Mouse (Mus musculus): Measurements from ENCODE around the gene Ucp2. TPM values are rescaled to one million over a fixed set of nuclear protein-coding genes. Genes with fewer than 3 reads are reported as not detected.

The Ucp2 gene
- polyA plus RNA-seq, 1 experiment from 2014 or later = 154 TPM

- H3K27me3 ChIP-seq = no peaks in the 10 kb centered on the region
- WGBS = 80% methylated on average over 2 of the region's 2 CpGs
- H3K4me2 ChIP-seq = no peak overlapping the region
- no peaks in the 10 kb centered on the region for H3K36me3 ChIP-seq
- no peak overlapping the region for H3K9ac ChIP-seq (replicated peaks)
- ATAC-seq (ENCODE audit: insufficient number of reproducible peaks, insufficient read depth, low FRiP score, low TSS enrichment, low read depth) = no peak
- H3K4me3 ChIP-seq (replicated peaks) = no peak overlapping the region
- peaks cover 11% of the 10 kb centered on the region for H3K4me1 ChIP-seq (replicated peaks)
- no peaks in the 10 kb centered on the region for H3K9me3 ChIP-seq
- H3K27ac ChIP-seq = no peak overlapping the region
Measured at GRCm38 (mm10) chr7:100533503-100533902, 40.4 kb downstream of the Ucp2 start.

- H3K9me3 ChIP-seq = no peaks in the 10 kb centered on the region
- ATAC-seq (ENCODE audit: insufficient number of reproducible peaks, insufficient read depth, low FRiP score, low TSS enrichment, low read depth) = no peak
- H3K36me3 ChIP-seq = peaks cover 5% of the 10 kb centered on the region
- 94% methylated on average over 3 of the region's 3 CpGs for WGBS
- H3K9ac ChIP-seq (replicated peaks) = no peak overlapping the region
- H3K27ac ChIP-seq = no peak overlapping the region
- no peak overlapping the region for H3K4me2 ChIP-seq
- no peak overlapping the region for H3K4me3 ChIP-seq (replicated peaks)
- H3K4me1 ChIP-seq (replicated peaks) = peaks cover 11% of the 10 kb centered on the region
- no peaks in the 10 kb centered on the region for H3K27me3 ChIP-seq
Measured at GRCm38 (mm10) chr7:100534216-100534615, 41.1 kb downstream of the Ucp2 start.

- H3K36me3 ChIP-seq = peaks cover 18% of the 10 kb centered on the region
- ATAC-seq (ENCODE audit: insufficient number of reproducible peaks, insufficient read depth, low FRiP score, low TSS enrichment, low read depth) = no peak
- H3K27ac ChIP-seq = no peak overlapping the region
- H3K4me3 ChIP-seq (replicated peaks) = no peak overlapping the region
- WGBS = 86% methylated on average over 2 of the region's 2 CpGs
- H3K9ac ChIP-seq (replicated peaks) = no peak overlapping the region
- no peak overlapping the region for H3K4me2 ChIP-seq
- no peaks in the 10 kb centered on the region for H3K27me3 ChIP-seq
- H3K4me1 ChIP-seq (replicated peaks) = peaks cover 11% of the 10 kb centered on the region
- no peaks in the 10 kb centered on the region for H3K9me3 ChIP-seq
Measured at GRCm38 (mm10) chr7:100535831-100536230, 42.7 kb downstream of the Ucp2 start.

- peaks cover 11% of the 10 kb centered on the region for H3K4me1 ChIP-seq (replicated peaks)
- ATAC-seq (ENCODE audit: insufficient number of reproducible peaks, insufficient read depth, low FRiP score, low TSS enrichment, low read depth) = peak; percentile 98
- WGBS = 1% methylated on average over 33 of the region's 33 CpGs
Measured at GRCm38 (mm10) chr7:100536804-100537518, 43.8 kb downstream of the Ucp2 start, which contains the start of gene Coa4. Gene Coa4, plus strand, starts transcription at chr7:100537071.

GRCm38 (mm10) chr7:100537519-100537902 lies 44.4 kb downstream of the Ucp2 start:
- peak overlapping the region; percentile 77 for H3K4me2 ChIP-seq
- H3K9me3 ChIP-seq = no peaks in the 10 kb centered on the region
- H3K27ac ChIP-seq = peak overlapping the region; percentile 86
- no peak for ATAC-seq (ENCODE audit: insufficient number of reproducible peaks, insufficient read depth, low FRiP score, low TSS enrichment, low read depth)
- H3K36me3 ChIP-seq = peaks cover 18% of the 10 kb centered on the region
- peak overlapping the region; percentile 69 for H3K4me3 ChIP-seq (replicated peaks)
- WGBS = 31% methylated on average over 7 of the region's 7 CpGs
- H3K27me3 ChIP-seq = no peaks in the 10 kb centered on the region
- H3K4me1 ChIP-seq (replicated peaks) = peaks cover 11% of the 10 kb centered on the region
- peak overlapping the region; percentile 69 for H3K9ac ChIP-seq (replicated peaks)

More at GRCm38 (mm10) chr7:100536804-100537518, 43.8 kb downstream of the Ucp2 start, which contains the start of gene Coa4:
- H3K9me3 ChIP-seq = no peaks in the 10 kb centered on the region
- peak within 1 kb of the TSS; percentile 69 for H3K4me3 ChIP-seq (replicated peaks)
- H3K9ac ChIP-seq (replicated peaks) = peak within 1 kb of the TSS; percentile 69
- H3K4me2 ChIP-seq = peak within 1 kb of the TSS; percentile 77
- H3K27ac ChIP-seq = peak within 1 kb of the TSS; percentile 86
- H3K36me3 ChIP-seq = peaks cover 18% of the 10 kb centered on the region
- no peaks in the 10 kb centered on the region for H3K27me3 ChIP-seq

GRCm38 (mm10) chr7:100539516-100539915 lies 46.4 kb downstream of the Ucp2 start:
- H3K36me3 ChIP-seq = peaks cover 18% of the 10 kb centered on the region
- ATAC-seq (ENCODE audit: insufficient number of reproducible peaks, insufficient read depth, low FRiP score, low TSS enrichment, low read depth) = no peak
- WGBS = 97% methylated on average over 9 of the region's 9 CpGs
- no peak overlapping the region for H3K9ac ChIP-seq (replicated peaks)
- H3K9me3 ChIP-seq = no peaks in the 10 kb centered on the region
- H3K4me3 ChIP-seq (replicated peaks) = no peak overlapping the region
- H3K27me3 ChIP-seq = no peaks in the 10 kb centered on the region
- peaks cover 11% of the 10 kb centered on the region for H3K4me1 ChIP-seq (replicated peaks)
- no peak overlapping the region for H3K4me2 ChIP-seq
- H3K27ac ChIP-seq = no peak overlapping the region

GRCm38 (mm10) chr7:100544437-100544836 lies 51.3 kb downstream of the Ucp2 start:
- H3K4me1 ChIP-seq (replicated peaks) = no peaks in the 10 kb centered on the region
- H3K9ac ChIP-seq (replicated peaks) = no peak overlapping the region
- H3K27ac ChIP-seq = no peak overlapping the region
- no peak overlapping the region for H3K4me2 ChIP-seq
- WGBS = 72% methylated on average over 1 of the region's 1 CpGs
- no peaks in the 10 kb centered on the region for H3K27me3 ChIP-seq
- peaks cover 30% of the 10 kb centered on the region for H3K36me3 ChIP-seq
- H3K9me3 ChIP-seq = no peaks in the 10 kb centered on the region
- no peak for ATAC-seq (ENCODE audit: insufficient number of reproducible peaks, insufficient read depth, low FRiP score, low TSS enrichment, low read depth)
- no peak overlapping the region for H3K4me3 ChIP-seq (replicated peaks)

GRCm38 (mm10) chr7:100547631-100548030 lies 54.5 kb downstream of the Ucp2 start:
- no peak for ATAC-seq (ENCODE audit: insufficient number of reproducible peaks, insufficient read depth, low FRiP score, low TSS enrichment, low read depth)
- Histone ChIP-seq H3K9ac (replicated peaks) (no peak overlapping the region), H3K36me3 (peaks cover 25% of the 10 kb centered on the region), H3K4me3 (replicated peaks) (no peak overlapping the region), H3K27ac (no peak overlapping the region), H3K27me3 (no peaks in the 10 kb centered on the region), H3K9me3 (no peaks in the 10 kb centered on the region), H3K4me1 (replicated peaks) (no peaks in the 10 kb centered on the region), H3K4me2 (no peak overlapping the region)
- 78% methylated on average over 4 of the region's 4 CpGs for WGBS

- no peaks in the 10 kb centered on the region for H3K4me1 ChIP-seq (replicated peaks)
- no peak for ATAC-seq (ENCODE audit: insufficient number of reproducible peaks, insufficient read depth, low FRiP score, low TSS enrichment, low read depth)
Measured at GRCm38 (mm10) chr7:100549796-100550195, 56.7 kb downstream of the Ucp2 start.

GRCm38 (mm10) chr7:100550338-100551007 lies 57.3 kb downstream of the Ucp2 start:
- Histone ChIP-seq H3K9ac (replicated peaks) (no peak overlapping the region), H3K9me3 (no peaks in the 10 kb centered on the region), H3K4me3 (replicated peaks) (no peak overlapping the region), H3K36me3 (peaks cover 25% of the 10 kb centered on the region), H3K27ac (no peak overlapping the region), H3K27me3 (no peaks in the 10 kb centered on the region), H3K4me1 (replicated peaks) (no peaks in the 10 kb centered on the region), H3K4me2 (no peak overlapping the region)
- WGBS = 71% methylated on average over 5 of the region's 5 CpGs
- ATAC-seq (ENCODE audit: insufficient number of reproducible peaks, insufficient read depth, low FRiP score, low TSS enrichment, low read depth) = no peak

More at GRCm38 (mm10) chr7:100549796-100550195, 56.7 kb downstream of the Ucp2 start:
- peaks cover 25% of the 10 kb centered on the region for H3K36me3 ChIP-seq
- 86% methylated on average over 3 of the region's 3 CpGs for WGBS
- H3K9me3 ChIP-seq = no peaks in the 10 kb centered on the region
- no peak overlapping the region for H3K4me3 ChIP-seq (replicated peaks)
- H3K27ac ChIP-seq = no peak overlapping the region
- H3K4me2 ChIP-seq = no peak overlapping the region
- H3K9ac ChIP-seq (replicated peaks) = no peak overlapping the region
- no peaks in the 10 kb centered on the region for H3K27me3 ChIP-seq

Measured in limb, embryonic 12.5 days (tissue).